Mouse (Mus musculus): ENCODE data around the gene R3hdml. TPM values are rescaled to one million over a fixed set of nuclear protein-coding genes. Genes with fewer than 3 reads are reported as not detected.

The R3hdml gene
- polyA plus RNA-seq, 1 experiment from 2014 or later: 46.4 TPM

GRCm38 (mm10) chr2:163546623-163547318 is 54.7 kb downstream of the R3hdml start:
- Histone ChIP-seq H3K4me1 (ENCODE audit: insufficient read depth, low read length) (0 out of 2 replicates have a peak, but pooled peaks cover 3% of the 10 kb centered on the region), H3K27ac (ENCODE audit: low read length) (peak overlapping the region; percentile 51), H3K4me3 (ENCODE audit: low read length) (peak overlapping the region; percentile 31), H3K27me3 (ENCODE audit: insufficient read depth, low read length) (no peaks in the 10 kb centered on the region), H3K4me2 (replicated peaks; ENCODE audit: low read depth, low read length) (peak overlapping the region; percentile 29; the same call in 1 of the 2 replicates), H3K36me3 (ENCODE audit: insufficient read depth, low read length) (no peaks in the 10 kb centered on the region), H3K9ac (replicated peaks; ENCODE audit: low read length) (peak overlapping the region; percentile 58), H3K9me3 (ENCODE audit: low read length) (no peaks in the 10 kb centered on the region)
- 64% methylated on average over 14 of the region's 14 CpGs for WGBS
- ATAC-seq (ENCODE audit: low FRiP score, low TSS enrichment): peak; percentile 85

DNA sequence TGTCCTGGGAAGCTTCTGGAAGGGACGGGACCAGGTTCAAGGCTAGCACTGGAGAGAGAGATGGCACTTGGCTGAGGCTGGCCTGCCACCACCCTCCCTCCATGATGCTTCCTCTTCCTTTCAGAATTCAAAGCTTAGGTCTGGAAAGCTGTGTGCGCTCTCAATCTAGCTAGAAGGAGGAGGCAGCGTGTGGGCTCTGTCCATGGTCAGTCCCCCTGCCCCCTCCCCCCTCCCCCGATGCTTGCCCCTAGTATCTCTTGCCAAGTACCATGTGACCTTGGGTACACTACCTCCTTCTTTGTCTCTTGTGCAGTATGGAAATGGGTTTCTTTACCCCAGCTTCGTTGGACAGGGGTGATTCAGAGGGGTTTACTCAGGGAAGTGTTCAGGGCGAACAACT is 56.7 kb downstream of the R3hdml start:
- Histone ChIP-seq H3K9ac (replicated peaks; ENCODE audit: low read length) (peak overlapping the region; percentile 58), H3K4me3 (ENCODE audit: low read length) (peak overlapping the region; percentile 31), H3K9me3 (ENCODE audit: low read length) (no peaks in the 10 kb centered on the region), H3K36me3 (ENCODE audit: insufficient read depth, low read length) (no peaks in the 10 kb centered on the region), H3K4me1 (ENCODE audit: insufficient read depth, low read length) (0 out of 2 replicates have a peak, but pooled peaks cover under 1% of the 10 kb centered on the region), H3K4me2 (replicated peaks; ENCODE audit: low read depth, low read length) (peak overlapping the region; percentile 29; the same call in 1 of the 2 replicates), H3K27me3 (ENCODE audit: insufficient read depth, low read length) (no peaks in the 10 kb centered on the region), H3K27ac (ENCODE audit: low read length) (peak overlapping the region; percentile 55; the same call in 1 of the 2 replicates)
- 67% methylated on average over 6 of the region's 6 CpGs for WGBS
- no peak for ATAC-seq (ENCODE audit: low FRiP score, low TSS enrichment)

- no peak overlapping the region for H3K9ac ChIP-seq (replicated peaks; ENCODE audit: low read length)
- no peaks in the 10 kb centered on the region for H3K27me3 ChIP-seq (ENCODE audit: insufficient read depth, low read length)
- WGBS: 19% methylated on average over 6 of the region's 6 CpGs
- peak; percentile 53 for ATAC-seq (ENCODE audit: low FRiP score, low TSS enrichment)
- H3K4me1 ChIP-seq (ENCODE audit: insufficient read depth, low read length): no peaks in the 10 kb centered on the region
- H3K4me3 ChIP-seq (ENCODE audit: low read length): peak overlapping the region; percentile 31
- H3K36me3 ChIP-seq (ENCODE audit: insufficient read depth, low read length): no peaks in the 10 kb centered on the region
- no peaks in the 10 kb centered on the region for H3K9me3 ChIP-seq (ENCODE audit: low read length)
- H3K27ac ChIP-seq (ENCODE audit: low read length): peak overlapping the region; percentile 63
- peak overlapping the region; percentile 26; the same call in 1 of the 2 replicates for H3K4me2 ChIP-seq (replicated peaks; ENCODE audit: low read depth, low read length)
Observed at GRCm38 (mm10) chr2:163549786-163550185, 57.7 kb downstream of the R3hdml start.

Other genes starting within 250 kb of the R3hdml start
- 2.8 and 3.3 TPM in 2 replicates for gene Jph2, start 94.3 kb upstream of the R3hdml start, polyA plus RNA-seq (2015; fragmentation: Nextera tagmentation; extraction: Ambion mirVana)
- 95.6 and 99.2 TPM in 2 replicates for gene Oser1, start 67.6 kb upstream of the R3hdml start, polyA plus RNA-seq (2015; fragmentation: Nextera tagmentation; extraction: Ambion mirVana)
- 0.91 and 2.2 TPM in 2 replicates for gene Gdap1l1, start 53.8 kb upstream of the R3hdml start, polyA plus RNA-seq (2015; fragmentation: Nextera tagmentation; extraction: Ambion mirVana)
- 11.3 and 11.7 TPM in 2 replicates for gene Fitm2, start 19.7 kb upstream of the R3hdml start, polyA plus RNA-seq (2015; fragmentation: Nextera tagmentation; extraction: Ambion mirVana)
- gene Hnf4a, start 14.5 kb downstream of the R3hdml start, polyA plus RNA-seq (2015; fragmentation: Nextera tagmentation; extraction: Ambion mirVana): 25.0 and 25.8 TPM in 2 replicates
- gene Ttpal, start 110.0 kb downstream of the R3hdml start, polyA plus RNA-seq (2015; fragmentation: Nextera tagmentation; extraction: Ambion mirVana): 34.0 and 35.7 TPM in 2 replicates
- gene Serinc3, start 152.8 kb downstream of the R3hdml start, polyA plus RNA-seq (2015; fragmentation: Nextera tagmentation; extraction: Ambion mirVana): 48.9 and 50.1 TPM in 2 replicates
- gene Pkig, start 166.1 kb downstream of the R3hdml start, polyA plus RNA-seq (2015; fragmentation: Nextera tagmentation; extraction: Ambion mirVana): 180 and 187 TPM in 2 replicates

All from kidney, embryonic 16.5 days (tissue).